7 mouse cellular contexts compared by ENCODE assay signal in the genomic region with DNA sequence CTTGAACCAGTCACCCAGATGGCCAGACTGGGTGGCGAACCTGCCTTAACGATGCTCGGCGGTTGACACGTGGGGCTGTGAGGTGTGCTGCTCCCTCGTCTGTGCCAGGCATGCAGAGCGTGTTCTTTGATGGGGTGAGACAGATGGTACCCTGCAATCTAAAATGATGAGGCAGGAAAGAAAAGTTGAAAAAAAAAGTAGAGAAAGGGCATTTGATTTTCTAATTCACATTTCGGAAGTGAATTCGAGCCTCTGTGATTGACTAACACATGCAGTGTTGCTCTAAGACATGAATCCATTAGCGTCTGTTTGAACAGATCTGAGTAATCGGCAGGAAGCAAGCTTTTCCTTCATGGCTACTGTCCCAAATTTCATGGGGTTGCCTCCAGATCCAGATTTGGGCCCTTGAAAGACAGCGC.
DNase-seq lines count a peak whose midpoint lies in the region; ATAC-seq and TF ChIP-seq lines count a peak whose summit lies in the region.

No protein-coding gene starts in this region.

- H3K4me2 ChIP-seq in lung, embryonic 14.5 days = peak overlapping the region; percentile 48

- WGBS in spleen, adult 2 months = 55% methylated on average over 12 of the region's 12 CpGs
- WGBS in lung, embryonic 14.5 days = 67% methylated on average over 12 of the region's 12 CpGs

- no peak for ATAC-seq in lung, embryonic 14.5 days (ENCODE audit: insufficient read depth)

- H3K4me3 ChIP-seq in spleen, adult 2 months (ENCODE audit: extremely low read depth, insufficient read depth, insufficient read length) = no peak overlapping the region
- H3K4me3 ChIP-seq in cortical plate, adult 2 months (ENCODE audit: insufficient read depth, low read length) = no peak overlapping the region
- H3K4me3 ChIP-seq in lung, embryonic 14.5 days (ENCODE audit: low read depth, low read length) = no peak overlapping the region

- no peak overlapping the region for H3K9ac ChIP-seq in lung, embryonic 14.5 days

- H3K27me3 ChIP-seq in spleen, adult 2 months (ENCODE audit: control insufficient read depth, insufficient read depth, low read length) = no peaks in the 10 kb centered on the region
- H3K27me3 ChIP-seq in lung, embryonic 14.5 days (ENCODE audit: insufficient read depth, low read length) = no peaks in the 10 kb centered on the region

- DNase-seq in spleen, adult 2 months (ENCODE audit: low read depth in 1 of 2, low spot score in 2 of 2) = no peak
- no peak for DNase-seq in spleen, postnatal 14 days (ENCODE audit: low spot score in 2 of 2)
- DNase-seq in lung, embryonic 14.5 days = peak; percentile 35
- no peak for DNase-seq in adrenal gland, postnatal 14 days
- no peak for DNase-seq in left cerebral cortex, adult 18-20 months (ENCODE audit: low spot score in 2 of 2)
- no peak for DNase-seq in adrenal gland, postnatal 36 days

- no peaks in the 10 kb centered on the region for H3K9me3 ChIP-seq in lung, embryonic 14.5 days (ENCODE audit: low read depth, low read length)

- no peak for TF ChIP-seq CTCF in spleen, adult 2 months (IDR thresholded peaks at IDR 0.05; ENCODE audit: extremely low read depth, insufficient read depth, insufficient read length, insufficient replicate concordance)
- TF ChIP-seq CTCF in cortical plate, adult 2 months (IDR thresholded peaks at IDR 0.05; ENCODE audit: extremely low read depth, insufficient read depth, low read length) = no peak
- no peak for TF ChIP-seq CTCF in lung, embryonic 14.5 days (IDR thresholded peaks at IDR 0.05; ENCODE audit: low read depth)

- no peak for TF ChIP-seq POLR2A in spleen, adult 2 months (IDR thresholded peaks at IDR 0.05; ENCODE audit: low read depth, low read length)
- no peak for TF ChIP-seq POLR2A in cortical plate, adult 2 months (IDR thresholded peaks at IDR 0.05; ENCODE audit: extremely low read depth, insufficient read depth, low read length)

- H3K27ac ChIP-seq in spleen, adult 2 months (ENCODE audit: insufficient read depth, low read length) = peak overlapping the region; percentile 91
- H3K27ac ChIP-seq in cortical plate, adult 2 months (ENCODE audit: insufficient read depth, low read length) = peak overlapping the region; percentile 3
- no peak overlapping the region for H3K27ac ChIP-seq in lung, embryonic 14.5 days (ENCODE audit: low read depth)

- H3K36me3 ChIP-seq in spleen, adult 2 months (ENCODE audit: control insufficient read depth, insufficient read depth, low read length) = no peaks in the 10 kb centered on the region
- H3K36me3 ChIP-seq in lung, embryonic 14.5 days (ENCODE audit: insufficient read depth) = no peaks in the 10 kb centered on the region

- H3K4me1 ChIP-seq in spleen, adult 2 months (ENCODE audit: control insufficient read depth, insufficient read depth, insufficient read length) = peaks cover 25% of the 10 kb centered on the region
- peaks cover 8% of the 10 kb centered on the region for H3K4me1 ChIP-seq in cortical plate, adult 2 months (ENCODE audit: control insufficient read depth, insufficient read depth, low read length)
- peaks cover 3% of the 10 kb centered on the region; the same call in 1 of the 2 replicates for H3K4me1 ChIP-seq in lung, embryonic 14.5 days (ENCODE audit: insufficient read depth)
